Mouse (Mus musculus) liver (tissue): Measurements from ENCODE around the gene Sub1.

ENCODE experiments used
- DNase-seq: peaks from one replicate; pipeline ENCODE4 v3.0.0-alpha.2; 2020; ENCODE audit warnings: mixed read lengths

Sub1 gene

DNA sequence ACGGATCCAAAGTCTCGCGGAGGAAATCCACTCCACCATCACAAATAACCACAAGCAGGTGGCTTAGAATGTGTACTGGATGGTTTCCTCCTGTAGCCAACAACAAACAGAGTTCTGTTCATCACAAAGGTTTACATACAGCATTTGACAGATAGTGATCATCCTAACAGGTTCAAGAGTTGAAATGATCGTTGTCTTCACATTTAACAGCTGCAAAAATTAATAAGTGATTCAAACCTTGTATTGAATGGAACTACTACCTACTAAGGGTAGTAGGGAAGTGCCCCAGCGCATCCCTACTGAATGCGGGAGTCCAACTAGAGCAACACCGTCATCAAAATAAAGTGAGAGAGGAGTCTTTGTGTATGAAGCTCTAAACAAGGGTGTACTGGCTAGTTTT is at the start of gene Sub1:
TSS of gene Sub1 (minus strand) at position 101 of the 400 bp plus-strand sequence.
- no peak for DNase-seq

DNA sequence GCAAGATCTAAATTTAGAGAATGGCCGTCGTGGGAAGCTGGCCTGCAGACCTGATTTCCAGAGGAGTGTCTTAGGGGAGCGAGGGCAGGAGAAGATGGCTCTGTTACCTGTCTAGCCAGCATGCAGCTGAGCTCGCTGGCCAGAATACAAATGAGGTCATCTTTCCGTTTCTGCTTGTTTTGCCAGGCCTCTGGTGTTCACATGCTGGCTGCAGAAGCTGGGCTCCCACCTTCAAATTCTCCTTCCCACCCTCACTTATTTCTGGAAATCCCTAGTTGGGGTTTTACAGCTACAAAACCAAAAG is 43.6 kb upstream of the Sub1 start:
- no peak for DNase-seq

DNA sequence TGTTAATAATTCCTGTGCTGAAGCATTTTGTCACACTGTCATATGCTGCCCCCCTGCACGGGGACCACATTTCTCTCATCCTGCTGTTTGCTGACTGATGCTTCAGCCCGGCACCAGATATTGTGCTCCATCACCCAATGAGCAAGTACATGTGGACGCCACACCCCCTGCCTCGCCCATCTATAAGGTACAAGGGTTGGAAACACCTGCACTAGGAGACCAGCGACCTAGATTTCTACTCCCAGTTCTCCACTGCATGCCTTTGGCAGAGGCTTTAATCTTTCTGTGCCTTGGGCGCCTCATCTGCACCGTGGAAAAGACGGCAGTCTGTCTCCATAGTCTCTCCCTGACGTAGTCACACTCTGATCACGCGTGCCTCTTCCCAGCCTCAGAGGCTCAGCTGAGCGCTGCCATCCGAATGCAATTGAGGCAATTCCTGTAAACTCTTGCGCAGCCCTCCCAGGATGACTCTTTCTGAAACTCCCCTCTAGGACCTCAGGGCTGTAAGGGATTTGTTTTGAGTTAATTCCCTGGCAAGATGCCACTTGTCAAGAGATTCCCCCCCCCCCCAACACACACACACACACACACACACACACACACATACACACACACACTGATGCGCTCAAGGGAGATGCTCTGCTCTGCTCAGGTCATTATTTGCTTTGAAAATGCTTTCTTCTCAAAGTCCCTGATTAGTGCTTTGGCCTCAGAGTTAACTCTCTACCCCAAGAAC is 43.1 kb upstream of the Sub1 start:
- DNase-seq: no peak

DNA sequence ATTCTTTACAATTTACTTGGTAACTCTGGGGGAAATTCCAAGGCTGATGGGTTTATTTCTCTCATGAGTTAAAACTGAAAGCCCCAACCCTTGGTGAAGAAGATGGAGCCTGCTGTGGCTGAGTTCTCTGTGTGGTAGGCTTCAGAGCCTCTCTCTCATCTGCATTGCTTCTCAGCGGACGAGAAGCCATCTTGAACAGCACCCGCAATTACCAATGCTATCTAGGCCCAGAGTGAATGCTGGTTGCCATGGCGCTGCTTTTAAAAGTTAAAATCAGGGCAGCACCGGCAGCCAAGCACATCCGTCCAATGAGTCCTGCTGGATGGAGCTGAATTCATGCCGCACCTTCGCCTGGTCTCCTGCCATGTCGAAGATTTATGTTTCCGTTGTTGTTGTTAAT is 42.5 kb upstream of the Sub1 start:
- no peak for DNase-seq

DNA sequence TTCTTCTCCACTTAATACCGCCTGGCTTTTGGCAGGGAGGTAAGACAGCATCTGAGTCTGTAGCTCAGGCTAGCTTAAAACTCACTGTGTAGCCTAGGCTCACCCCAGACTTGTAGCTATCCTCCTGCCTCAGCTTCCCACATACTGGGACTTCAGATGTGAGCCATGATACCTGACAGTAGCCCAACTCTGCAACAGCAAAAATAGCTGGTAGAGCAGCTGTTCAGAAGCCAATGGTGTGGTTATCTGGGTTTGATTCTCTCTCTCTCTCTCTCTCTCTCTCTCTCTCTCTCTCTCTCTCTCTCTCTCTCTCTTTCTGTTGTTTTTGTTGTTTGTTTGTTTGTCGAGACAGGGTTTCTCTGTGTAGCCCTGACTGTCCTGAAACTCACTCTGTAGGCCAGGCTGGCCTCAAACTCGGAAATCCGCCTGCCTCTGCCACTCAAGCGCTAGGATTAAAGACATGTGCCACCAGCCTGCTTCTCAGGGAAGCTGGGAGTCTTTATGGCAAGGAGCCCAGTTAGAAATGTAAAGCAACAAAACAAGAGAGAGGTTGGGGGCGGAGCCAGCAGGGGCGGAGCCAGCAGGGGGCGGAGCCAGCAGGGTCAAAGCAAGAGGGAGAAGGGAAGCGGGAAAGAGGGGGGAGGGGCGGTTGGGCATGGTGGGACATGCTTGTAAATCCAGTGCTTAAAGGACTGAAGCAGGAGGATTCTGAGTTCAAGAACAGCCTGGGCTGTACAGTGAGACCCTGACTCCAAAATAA is 41.3 kb upstream of the Sub1 start:
- peak; percentile 69 for DNase-seq

DNA sequence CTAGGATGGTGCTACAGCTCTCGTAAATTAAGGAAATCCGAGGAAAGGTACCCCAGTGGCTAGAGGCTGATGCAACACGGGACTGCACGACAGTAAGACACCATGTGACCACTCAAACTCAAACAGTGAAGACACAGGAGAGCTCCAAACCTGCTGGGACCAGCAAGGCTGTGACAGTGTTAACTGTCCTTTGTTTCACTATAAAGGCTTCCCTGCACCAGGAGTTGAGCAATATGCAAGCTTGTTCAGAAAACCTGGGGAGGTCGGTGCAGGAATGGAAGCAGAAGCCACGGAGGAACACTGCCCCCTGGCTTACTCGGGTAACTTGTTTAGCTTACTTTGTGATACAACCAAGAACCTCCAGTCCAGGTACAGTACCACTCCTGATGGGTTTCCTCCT is 40.4 kb upstream of the Sub1 start:
- peak; percentile 31 for DNase-seq

DNA sequence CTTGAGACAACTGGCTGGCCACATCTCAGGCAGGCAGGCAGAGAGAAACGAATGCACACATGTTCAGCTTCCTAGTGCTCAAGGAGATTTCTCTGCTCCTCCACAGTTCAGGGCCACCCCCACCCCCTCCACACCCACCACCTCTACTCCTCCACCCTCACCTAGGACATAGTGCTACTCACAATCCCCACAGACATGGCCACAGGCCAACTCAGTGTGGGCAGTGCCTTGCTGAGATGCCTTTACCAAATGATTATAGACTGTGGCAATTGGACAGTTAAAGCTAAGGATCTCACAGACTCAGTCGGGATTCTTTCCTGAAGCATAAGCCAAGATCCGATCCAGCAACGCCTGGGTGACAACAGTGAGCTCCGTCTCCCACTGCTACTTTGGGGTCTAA is 39.9 kb upstream of the Sub1 start:
- no peak for DNase-seq

DNA sequence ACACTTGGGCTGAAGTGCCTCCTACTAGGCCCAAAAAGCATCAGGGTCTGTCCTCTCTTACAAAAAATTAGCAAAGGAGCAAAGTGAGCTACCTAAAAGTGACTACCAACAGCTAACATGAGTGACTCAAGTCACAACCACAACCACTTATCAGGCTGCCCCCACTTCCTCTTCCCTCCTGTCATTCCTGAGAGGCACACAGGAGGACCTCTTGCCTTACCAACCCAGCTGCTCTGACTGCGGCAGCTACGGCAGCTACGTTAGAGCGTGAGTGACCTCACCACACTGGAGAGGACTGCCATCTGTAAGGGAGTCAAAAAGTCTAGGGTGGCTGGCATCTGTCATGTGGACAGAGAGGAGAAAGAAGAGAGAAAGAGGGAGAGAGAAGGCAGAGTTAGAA is 37.5 kb upstream of the Sub1 start:
- no peak for DNase-seq

DNA sequence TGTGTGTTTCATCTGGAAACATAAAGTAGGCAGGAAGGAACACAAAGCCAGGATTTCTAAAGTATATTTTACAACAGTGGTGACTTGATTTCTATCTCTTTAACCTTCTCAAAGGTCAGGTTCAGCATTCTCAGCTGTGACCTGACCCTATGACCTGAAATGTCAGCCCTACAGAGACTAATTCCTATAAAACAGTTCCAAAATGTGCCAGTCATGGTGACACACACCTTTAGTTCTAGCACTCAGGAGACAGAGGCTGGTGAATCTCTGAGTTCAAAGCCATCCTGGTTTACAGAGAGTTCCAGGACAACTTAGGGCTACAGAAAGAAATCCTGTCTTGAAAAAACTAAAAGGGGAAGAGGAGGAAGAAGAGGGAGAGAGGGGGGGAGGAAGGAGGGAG is 36.4 kb upstream of the Sub1 start:
- no peak for DNase-seq

DNA sequence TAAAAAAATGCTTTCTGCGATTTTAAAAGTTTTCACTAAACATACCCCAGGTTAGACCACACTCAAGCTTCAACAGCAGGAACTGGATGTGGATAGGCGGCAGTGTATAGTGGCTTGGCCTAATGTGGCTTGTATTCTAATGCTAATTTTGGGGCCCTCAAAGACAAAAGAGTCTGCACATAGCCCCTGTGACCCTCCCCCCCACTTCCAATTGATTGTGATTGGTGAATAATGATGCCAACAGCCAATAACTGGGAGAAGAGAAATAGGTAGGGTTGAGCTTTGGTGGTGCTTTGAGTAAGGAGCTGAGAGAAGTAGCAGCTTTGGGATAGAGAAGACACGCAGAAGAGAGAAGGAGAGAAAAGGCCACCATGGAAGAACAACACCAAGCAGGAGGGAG is 35.7 kb upstream of the Sub1 start:
- no peak for DNase-seq

DNA sequence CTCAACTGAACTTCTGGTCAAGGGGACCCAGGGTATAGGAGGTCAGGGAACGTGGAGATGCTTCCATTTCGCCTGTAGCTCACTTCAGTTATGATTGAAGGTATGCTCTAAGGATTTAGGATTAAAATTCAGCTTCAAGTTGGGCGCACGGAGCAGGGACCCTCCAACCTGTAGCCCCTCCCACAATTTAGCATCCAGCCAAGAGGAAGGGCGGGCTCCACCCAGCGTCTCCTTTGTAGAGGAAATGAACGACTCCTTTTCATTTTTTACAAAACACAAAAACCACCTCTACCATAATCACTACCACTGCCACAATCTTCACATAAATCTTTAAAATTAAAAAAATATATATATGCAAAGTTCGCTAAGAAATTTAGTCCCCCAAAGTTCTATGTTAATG is 35.1 kb upstream of the Sub1 start:
- DNase-seq: no peak

DNA sequence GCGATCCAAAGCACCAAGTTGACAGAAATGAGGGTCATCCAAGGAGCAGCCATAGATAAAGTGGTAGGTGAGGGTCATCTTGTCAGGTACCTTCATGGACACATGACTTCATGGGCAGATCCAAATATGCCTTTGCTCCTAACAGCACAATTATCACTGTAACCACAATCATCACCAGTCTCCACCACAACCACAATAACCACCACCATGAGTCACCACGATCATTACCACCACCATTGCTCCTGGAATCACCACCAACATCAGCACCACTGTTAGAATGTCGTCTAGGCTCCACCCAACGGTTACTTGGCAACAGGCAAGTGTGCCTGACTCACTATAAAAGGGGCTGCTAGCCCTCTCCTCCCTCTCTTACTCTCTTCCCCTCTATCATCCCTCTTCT is 33.4 kb upstream of the Sub1 start:
- no peak for DNase-seq

DNA sequence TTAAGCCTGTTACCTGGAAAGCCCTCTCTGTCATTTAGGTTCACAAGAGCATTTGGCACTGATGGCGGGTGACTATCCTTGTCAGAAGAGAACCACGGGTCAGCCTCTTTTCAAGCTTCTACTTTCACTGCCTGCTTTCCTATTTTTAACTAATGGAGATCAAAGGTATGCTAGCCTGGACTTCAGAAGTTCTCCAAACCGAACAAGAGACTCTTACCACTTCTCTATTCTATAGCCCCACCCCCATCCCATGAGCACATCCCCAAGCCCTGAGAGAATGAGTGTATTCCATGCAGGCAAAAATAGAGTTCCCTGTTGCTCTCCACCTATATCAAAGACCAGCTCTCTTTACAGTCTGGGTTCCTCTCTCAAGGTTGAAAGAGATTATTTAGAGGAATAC is 31.0 kb upstream of the Sub1 start:
- DNase-seq: no peak

DNA sequence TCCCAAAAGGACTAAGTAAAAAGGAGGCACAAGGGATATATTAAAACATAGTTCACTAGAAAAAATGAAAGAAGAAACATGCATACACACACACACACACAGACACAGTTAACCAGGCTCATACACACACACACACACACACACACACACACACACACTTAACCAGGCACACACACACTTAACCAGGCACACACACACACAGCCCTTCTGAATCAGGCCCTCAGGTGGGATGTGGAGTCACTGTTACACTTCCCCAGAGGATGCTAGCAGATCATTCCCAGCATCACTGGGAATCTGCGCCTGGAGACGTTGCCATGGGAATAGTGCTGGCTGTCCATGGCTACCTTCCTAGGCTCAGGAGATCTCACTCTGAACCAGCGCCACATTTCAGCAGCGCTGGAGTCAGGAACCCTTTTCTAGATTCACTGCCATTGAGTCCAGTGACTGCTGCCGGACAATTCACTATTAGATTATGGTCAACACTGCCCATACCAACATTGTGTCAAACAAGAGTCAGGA is 30.2 kb upstream of the Sub1 start:
- no peak for DNase-seq

DNA sequence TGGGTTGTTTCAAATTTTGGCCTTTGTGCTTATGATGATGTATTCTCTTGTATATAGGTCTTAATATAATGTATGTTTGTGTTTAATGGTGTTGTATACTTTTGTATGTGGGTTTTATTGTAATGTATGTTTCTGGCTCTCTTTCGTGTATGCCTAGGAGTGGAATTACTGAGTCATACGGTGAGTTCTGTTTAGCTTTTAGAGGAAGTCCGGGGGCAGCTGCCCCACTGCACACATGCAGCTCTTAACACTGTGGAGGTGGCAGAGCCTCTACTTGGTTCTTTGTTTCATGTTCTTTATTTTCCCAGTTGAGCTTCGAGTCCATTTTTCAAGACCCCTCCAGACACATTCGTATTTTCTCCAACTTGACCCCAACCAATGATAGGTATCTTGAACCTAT is 29.2 kb upstream of the Sub1 start:
- no peak for DNase-seq

DNA sequence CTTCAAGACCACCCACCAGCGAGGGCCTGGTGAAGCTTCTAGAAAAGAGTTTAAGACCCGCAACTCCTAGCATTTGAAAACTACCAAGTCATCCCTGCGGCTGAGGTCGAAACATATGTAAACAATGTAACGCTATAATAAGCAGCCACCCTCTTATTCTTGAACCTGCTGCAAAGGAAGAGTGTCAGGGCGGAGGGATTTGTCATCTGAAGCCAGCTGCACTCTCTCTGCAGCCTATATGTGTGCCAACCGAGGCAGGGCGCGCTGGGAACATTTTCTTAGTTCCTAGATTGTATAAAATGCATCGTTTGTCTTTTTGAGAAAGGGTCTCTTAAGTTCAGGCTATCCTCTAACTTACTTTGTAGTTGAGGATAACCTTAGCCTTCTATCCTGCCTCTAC is 28.6 kb upstream of the Sub1 start:
- DNase-seq: no peak

DNA sequence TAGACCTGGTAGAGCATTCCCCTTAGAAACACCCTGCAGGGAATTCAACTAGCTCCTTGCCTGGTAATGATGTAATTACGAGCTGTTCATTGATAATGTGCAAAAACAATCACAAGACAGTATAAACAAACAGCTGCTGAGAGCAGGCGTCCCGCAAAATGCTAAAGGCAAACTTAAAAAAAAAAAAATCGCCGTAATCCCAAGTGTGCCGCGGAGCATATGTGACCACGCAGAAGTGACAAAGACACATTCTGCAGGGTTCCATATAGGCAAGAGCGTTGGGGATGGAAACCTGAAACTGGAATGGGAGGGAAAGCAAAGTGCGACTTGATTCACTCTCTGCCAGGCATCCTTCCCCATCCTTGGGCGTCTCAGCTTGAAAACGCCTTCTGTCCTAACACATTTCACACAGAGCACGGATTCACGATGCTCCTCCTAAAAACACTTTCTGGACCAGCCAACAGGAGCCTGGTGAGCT is 28.0 kb upstream of the Sub1 start:
- no peak for DNase-seq

DNA sequence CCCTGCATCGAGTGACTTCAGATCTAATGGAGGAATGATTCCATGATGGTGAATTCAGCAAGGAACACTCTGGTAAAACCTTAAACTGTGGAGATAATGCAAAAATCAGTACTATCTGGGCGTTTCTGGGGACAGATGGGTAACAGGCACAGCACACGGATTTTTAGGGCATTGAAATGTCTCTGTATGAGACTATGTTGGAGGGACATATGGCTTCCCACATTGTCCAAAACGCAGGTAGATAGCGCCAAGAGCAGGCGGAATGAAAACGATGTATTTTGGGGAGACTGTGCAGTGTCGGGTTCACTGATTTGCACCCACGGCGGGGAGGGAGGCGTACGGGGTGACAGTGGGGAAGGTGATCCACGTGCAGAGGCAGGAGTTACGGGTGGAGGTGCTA is 22.7 kb upstream of the Sub1 start:
- no peak for DNase-seq

DNA sequence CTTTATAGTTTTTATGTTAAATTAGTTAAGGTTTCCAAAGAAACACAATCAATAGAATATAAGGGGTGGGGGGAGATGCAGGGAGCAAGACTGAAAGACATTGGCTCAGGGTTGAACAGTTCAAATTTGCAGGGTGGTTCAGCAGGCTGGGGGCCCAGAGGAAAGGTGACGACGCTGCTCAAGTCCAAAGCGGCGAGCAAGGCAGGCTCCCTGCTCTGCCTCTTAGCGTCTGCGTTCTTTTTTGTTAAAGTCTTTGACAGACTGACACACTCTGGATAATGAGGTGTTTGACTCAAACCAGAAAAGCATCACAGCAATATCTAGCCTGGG is 21.6 kb upstream of the Sub1 start:
- DNase-seq: no peak

DNA sequence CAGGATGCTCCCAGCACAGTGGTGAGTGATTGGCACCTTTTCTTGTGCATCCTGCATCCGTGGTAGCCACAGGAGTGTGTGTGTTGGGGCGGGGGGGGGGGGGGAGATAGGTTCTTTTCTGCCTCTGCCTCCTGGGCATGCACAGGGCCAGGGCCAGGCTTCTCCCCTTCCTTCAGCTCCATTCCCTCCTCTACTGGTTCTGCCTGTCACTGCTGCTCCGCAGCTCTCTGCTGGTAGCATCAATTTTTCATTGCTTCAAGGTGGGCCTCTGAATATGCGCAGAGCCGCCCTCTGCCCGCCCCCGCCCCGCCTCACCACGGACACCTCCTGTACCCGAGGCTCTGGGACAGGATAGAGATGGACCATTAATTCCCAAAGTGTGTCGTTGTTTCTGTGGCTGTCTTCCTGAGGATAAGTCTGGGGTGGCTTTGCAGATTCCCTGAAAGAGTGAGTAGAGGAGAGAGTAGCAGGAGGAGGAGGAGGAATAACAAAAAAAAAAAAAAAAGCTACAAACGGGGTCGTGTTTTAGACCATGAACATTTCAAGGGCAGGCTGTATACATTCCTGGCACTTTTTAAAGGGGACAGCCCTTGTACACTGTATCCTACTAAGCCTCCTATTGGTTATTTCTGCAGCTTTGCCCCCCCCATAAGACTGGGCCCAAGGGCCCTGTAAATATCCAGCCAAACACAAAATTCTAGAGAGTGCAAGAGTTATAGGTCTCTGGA is 21.1 kb upstream of the Sub1 start:
- DNase-seq: no peak

DNA sequence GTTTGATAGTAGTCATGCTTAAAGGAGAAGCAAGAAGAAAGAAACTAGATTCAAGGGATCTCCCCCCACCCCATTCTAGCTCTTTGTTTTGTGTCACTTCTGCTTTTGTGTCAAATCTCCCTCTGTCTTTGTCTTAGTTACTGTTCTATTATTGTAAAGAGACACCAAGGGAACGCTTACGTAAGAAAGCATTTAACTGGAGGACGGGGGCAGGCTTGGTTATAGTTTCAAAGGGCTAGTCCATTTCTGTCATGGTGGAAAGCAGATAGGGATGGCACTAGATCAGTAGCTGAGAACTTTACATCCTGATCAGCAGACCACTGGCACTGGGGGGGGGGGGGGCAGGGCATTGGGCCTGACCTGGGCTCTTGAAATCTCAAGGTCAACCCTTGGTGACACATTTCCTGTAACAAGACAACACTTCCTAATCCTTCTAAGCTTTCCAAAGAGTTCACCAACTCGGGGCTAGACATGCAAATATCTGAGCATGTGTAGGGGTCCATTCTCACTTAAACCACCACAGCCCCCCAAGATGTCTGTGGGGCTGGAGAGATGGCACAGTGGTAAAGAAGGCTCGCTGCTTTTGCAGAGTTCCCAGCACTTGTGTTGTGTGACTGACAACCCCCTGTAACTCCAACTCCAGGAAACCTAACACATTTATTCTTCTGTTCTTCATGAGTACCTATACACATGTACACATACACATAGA is 17.6 kb upstream of the Sub1 start:
- DNase-seq: no peak

DNA sequence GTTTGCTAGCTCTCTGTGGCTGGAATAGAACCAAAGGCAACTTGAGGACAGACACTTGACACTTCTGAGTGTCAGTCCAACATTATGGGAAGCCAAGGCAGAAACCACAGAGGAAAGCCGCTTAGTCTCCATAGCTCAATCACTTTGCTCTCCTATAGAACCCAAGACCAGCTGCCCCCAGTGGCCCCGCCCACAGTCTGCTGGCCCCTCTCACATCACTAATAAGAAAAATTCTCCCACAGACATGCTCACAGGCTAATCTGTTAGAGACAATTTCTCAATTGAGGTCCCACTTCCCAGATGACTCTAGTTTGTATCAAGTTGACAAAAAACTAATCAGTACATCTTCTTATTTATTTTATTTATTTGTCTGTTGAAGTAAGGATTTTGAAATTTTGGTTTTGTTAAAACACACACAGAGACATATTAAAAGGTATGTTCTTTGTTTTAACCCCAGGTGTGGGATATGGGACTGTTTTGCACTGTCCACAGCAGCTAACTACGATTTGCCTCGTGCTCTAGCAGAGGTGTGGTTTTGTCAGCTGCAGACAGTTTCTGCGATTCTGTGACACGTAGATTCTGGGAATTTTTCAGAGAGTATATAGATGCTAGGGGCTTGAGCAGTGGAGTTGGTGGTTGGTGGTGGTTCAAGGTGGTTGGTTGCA is 16.9 kb upstream of the Sub1 start:
- DNase-seq: no peak

DNA sequence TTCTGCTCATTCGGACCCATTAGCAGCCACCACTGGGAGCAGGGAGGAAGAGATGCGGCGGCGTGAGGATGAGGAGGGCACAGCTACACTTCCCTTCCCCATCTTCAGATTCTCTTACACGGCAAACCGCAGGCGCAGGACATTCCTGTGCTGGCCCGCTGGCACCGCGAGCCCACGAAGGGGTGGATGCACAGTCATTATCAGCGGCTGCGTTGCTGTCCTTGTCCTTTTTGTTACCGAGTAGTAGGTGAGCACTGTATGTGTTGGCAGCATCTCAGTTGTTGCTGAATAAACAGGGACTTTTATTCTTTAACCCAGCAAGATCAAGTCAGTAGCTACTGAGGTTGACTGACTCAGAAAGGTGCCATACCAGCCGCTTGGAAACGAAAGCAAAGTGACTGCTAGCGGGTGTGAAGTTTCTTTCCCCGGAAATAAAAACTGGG is 13.8 kb upstream of the Sub1 start:
- DNase-seq: peak; percentile 6
